Mouse (Mus musculus) hindbrain, embryonic 16.5 days (tissue): ENCODE data around the gene Slc5a8. TPM values are rescaled to one million over a fixed set of nuclear protein-coding genes. Genes with fewer than 3 reads are reported as not detected.

Experiments used
- ATAC-seq: fragments of 200-750 bp; cut with Nextera tagmentation; 2 replicates; pipeline ENCODE4 v1.8.0; 2017; ENCODE audit warnings: moderate TSS enrichment, moderate library complexity
- H3K27ac ChIP-seq: fragments of 300-500 bp; sonication (generic); 2 replicates; pipeline ENCODE4 v1.5.1; 2014; ENCODE audit warnings: low read depth, mild to moderate bottlenecking, control low read depth, low read length, moderate library complexity
- H3K27me3 ChIP-seq: fragments of 300-500 bp; sonication (generic); replicated peaks from 2 replicates; pipeline ENCODE4 v1.6.1; 2014; ENCODE audit warnings: low read length; ENCODE audit not compliant: control insufficient read depth, insufficient read depth
- H3K36me3 ChIP-seq: fragments of 300-500 bp; sonication (generic); 2 replicates; pipeline ENCODE4 v1.6.1; 2014; ENCODE audit warnings: mild to moderate bottlenecking, low read length, moderate library complexity, mixed read lengths; ENCODE audit not compliant: control insufficient read depth, insufficient read depth
- H3K4me1 ChIP-seq: fragments of 300-500 bp; sonication (generic); 2 replicates; pipeline ENCODE4 v1.6.1; 2014; ENCODE audit warnings: low read depth, low read length; ENCODE audit not compliant: control insufficient read depth, insufficient read depth
- H3K4me2 ChIP-seq: fragments of 300-500 bp; sonication (generic); 2 replicates; pipeline ENCODE4 v1.6.1; 2014; ENCODE audit warnings: mild to moderate bottlenecking, low read length, control low read depth, moderate library complexity
- H3K4me3 ChIP-seq: fragments of 300-500 bp; sonication (generic); 2 replicates; pipeline ENCODE4 v1.5.1; 2014; ENCODE audit warnings: mild to moderate bottlenecking, low read length, control low read depth, moderate library complexity
- H3K9ac ChIP-seq: fragments of 300-500 bp; sonication (generic); 2 replicates; pipeline ENCODE4 v1.6.1; 2014; ENCODE audit warnings: low read depth, mild to moderate bottlenecking, control low read depth, low read length, moderate library complexity
- H3K9me3 ChIP-seq: fragments of 300-500 bp; sonication (generic); 2 replicates; pipeline ENCODE4 v1.6.1; 2014; ENCODE audit warnings: mild to moderate bottlenecking, low read length, moderate library complexity; ENCODE audit not compliant: control insufficient read depth
- WGBS: fragments of 180-500 bp; shearing (Covaris S2); extraction: QIAGEN DNeasy Blood & Tissue Kit; methylation state at CpG from one replicate; pipeline ENCODE4 v1.1.7; 2014; 5-methylcytosine and 5-hydroxymethylcytosine counted together
- polyA plus RNA-seq: library from polyadenylated mRNA; unstranded; fragments of >200 nt; fragmentation: Nextera tagmentation; extraction: Ambion mirVana; gene quantifications from 2 replicates; pipeline ENCODE4 v1.2.1, GENCODE M21; 2015

Slc5a8 gene
- polyA plus RNA-seq, 1 experiment from 2014 or later: 0.11 TPM

- no peaks in the 10 kb centered on the region for H3K36me3 ChIP-seq
- H3K4me3 ChIP-seq: no peak overlapping the region
- H3K4me1 ChIP-seq: no peaks in the 10 kb centered on the region
- H3K27me3 ChIP-seq: no peaks in the 10 kb centered on the region
- ATAC-seq: no peak
- 84% methylated on average over 7 of the region's 7 CpGs for WGBS
- H3K9ac ChIP-seq: no peak overlapping the region
- no peak overlapping the region for H3K4me2 ChIP-seq
- H3K9me3 ChIP-seq: no peaks in the 10 kb centered on the region
- H3K27ac ChIP-seq: no peak overlapping the region
These were observed 8.4 kb upstream of the Slc5a8 start for GRCm38 (mm10) chr10:88877421-88877820.

- H3K36me3 ChIP-seq: no peaks in the 10 kb centered on the region
- peaks cover 17% of the 10 kb centered on the region for H3K27me3 ChIP-seq
- no peaks in the 10 kb centered on the region for H3K9me3 ChIP-seq
- no peak overlapping the region for H3K4me3 ChIP-seq
- ATAC-seq: no peak
- no peak overlapping the region for H3K27ac ChIP-seq
- WGBS: 94% methylated on average over 2 of the region's 2 CpGs
- H3K4me1 ChIP-seq: peaks cover 6% of the 10 kb centered on the region
- H3K4me2 ChIP-seq: no peak overlapping the region
- H3K9ac ChIP-seq: no peak overlapping the region
These were observed 2.1 kb upstream of the Slc5a8 start for GRCm38 (mm10) chr10:88883721-88884120.

DNA sequence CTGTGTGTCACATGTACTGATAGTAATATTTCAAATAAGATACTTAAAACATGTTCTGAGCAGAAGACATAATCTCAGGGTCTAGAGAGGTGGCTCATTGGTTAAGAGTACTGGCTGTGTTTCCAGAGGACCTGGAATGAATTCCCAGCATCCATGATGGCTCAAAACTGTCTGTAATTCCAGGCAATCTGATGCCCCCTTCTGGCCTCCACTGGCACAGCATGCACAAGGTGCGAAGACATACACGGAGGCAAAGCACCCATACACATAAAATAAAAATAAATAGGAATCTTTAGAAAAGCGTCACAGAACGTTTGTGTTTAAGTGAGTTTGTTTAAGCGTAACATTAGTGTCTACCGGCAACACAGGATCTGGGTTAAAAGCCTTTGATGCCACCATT, 956 bp upstream of the Slc5a8 start:
- no peak overlapping the region for H3K9ac ChIP-seq
- H3K9me3 ChIP-seq: no peaks in the 10 kb centered on the region
- no peaks in the 10 kb centered on the region for H3K36me3 ChIP-seq
- peaks cover 6% of the 10 kb centered on the region for H3K4me1 ChIP-seq
- H3K4me2 ChIP-seq: no peak overlapping the region
- 84% methylated on average over 6 of the region's 6 CpGs for WGBS
- no peak overlapping the region for H3K4me3 ChIP-seq
- no peak for ATAC-seq
- H3K27ac ChIP-seq: no peak overlapping the region
- peaks cover 17% of the 10 kb centered on the region for H3K27me3 ChIP-seq

GRCm38 (mm10) chr10:88886114-88886513, 322 bp downstream of the Slc5a8 start:
- H3K9ac ChIP-seq: peak overlapping the region; percentile 53
- peaks cover 6% of the 10 kb centered on the region for H3K4me1 ChIP-seq
- WGBS: 3% methylated on average over 31 of the region's 32 CpGs
- H3K9me3 ChIP-seq: no peaks in the 10 kb centered on the region
- peak overlapping the region; percentile 94 for H3K4me2 ChIP-seq
- H3K4me3 ChIP-seq: peak overlapping the region; percentile 47
- H3K27me3 ChIP-seq: peaks cover 17% of the 10 kb centered on the region
- ATAC-seq: 0 out of 2 replicates have a peak, but pooled peaks have one; percentile 30
- H3K36me3 ChIP-seq: no peaks in the 10 kb centered on the region
- no peak overlapping the region for H3K27ac ChIP-seq

DNA sequence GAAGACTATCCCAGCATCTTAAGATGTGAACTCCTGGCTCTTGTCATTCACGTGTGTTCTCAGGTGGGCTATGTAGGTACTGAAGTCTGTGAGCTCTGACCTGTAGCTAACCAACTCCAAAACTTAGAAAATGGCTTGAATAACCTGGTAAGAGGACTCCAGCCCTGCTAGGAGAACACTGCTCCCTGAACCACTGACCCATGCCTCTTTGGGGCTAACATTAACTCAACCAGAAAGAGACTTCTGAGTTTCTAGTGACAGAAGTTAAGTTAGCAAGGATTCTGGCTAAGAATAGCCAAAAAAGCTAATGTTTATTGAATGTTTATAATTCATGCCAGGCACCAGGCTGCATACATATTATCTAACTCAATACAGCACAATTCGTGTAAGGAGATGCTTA, 2.6 kb downstream of the Slc5a8 start:
- Histone ChIP-seq H3K4me2 (no peak overlapping the region), H3K4me1 (peaks cover 6% of the 10 kb centered on the region), H3K9ac (no peak overlapping the region), H3K36me3 (no peaks in the 10 kb centered on the region), H3K27ac (no peak overlapping the region), H3K27me3 (peaks cover 17% of the 10 kb centered on the region), H3K4me3 (no peak overlapping the region), H3K9me3 (no peaks in the 10 kb centered on the region)
- no peak for ATAC-seq
- 81% methylated on average over 2 of the region's 2 CpGs for WGBS

DNA sequence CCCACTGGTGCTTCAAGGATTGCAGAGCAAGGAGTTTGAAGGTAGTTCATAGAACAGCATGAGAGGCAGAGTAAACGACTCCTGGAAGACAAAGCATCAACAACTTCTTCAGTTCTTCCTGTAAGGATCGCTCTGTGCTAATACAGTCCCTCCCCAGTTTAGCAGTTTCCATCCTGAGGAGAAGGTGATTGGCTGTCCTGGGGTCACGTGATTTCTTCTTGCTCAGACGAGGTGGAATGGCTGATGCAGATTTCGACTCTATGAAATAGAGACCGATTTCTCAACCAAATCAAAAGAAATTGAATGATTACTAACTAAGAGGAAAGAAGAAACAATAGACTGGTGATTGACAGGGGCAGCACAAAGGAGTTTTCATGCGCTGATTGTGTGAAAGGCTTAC, 5.6 kb downstream of the Slc5a8 start:
- no peak for ATAC-seq
- Histone ChIP-seq H3K4me3 (no peak overlapping the region), H3K4me2 (no peak overlapping the region), H3K36me3 (no peaks in the 10 kb centered on the region), H3K4me1 (peaks cover 1% of the 10 kb centered on the region), H3K27me3 (peaks cover 7% of the 10 kb centered on the region), H3K27ac (no peak overlapping the region), H3K9ac (no peak overlapping the region), H3K9me3 (no peaks in the 10 kb centered on the region)
- WGBS: 85% methylated on average over 7 of the region's 7 CpGs

GRCm38 (mm10) chr10:88892560-88893087, 6.8 kb downstream of the Slc5a8 start:
- WGBS: 83% methylated on average over 8 of the region's 8 CpGs
- Histone ChIP-seq H3K4me1 (no peaks in the 10 kb centered on the region), H3K36me3 (no peaks in the 10 kb centered on the region), H3K4me2 (no peak overlapping the region), H3K9ac (no peak overlapping the region), H3K27me3 (0 out of 2 replicates have a peak, but pooled peaks cover under 1% of the 10 kb centered on the region), H3K4me3 (no peak overlapping the region), H3K27ac (no peak overlapping the region), H3K9me3 (no peaks in the 10 kb centered on the region)
- no peak for ATAC-seq

GRCm38 (mm10) chr10:88897032-88897431, 11.2 kb downstream of the Slc5a8 start:
- H3K27me3 ChIP-seq: no peaks in the 10 kb centered on the region
- H3K4me1 ChIP-seq: no peaks in the 10 kb centered on the region
- H3K4me2 ChIP-seq: no peak overlapping the region
- H3K9ac ChIP-seq: no peak overlapping the region
- 93% methylated on average over 6 of the region's 6 CpGs for WGBS
- H3K27ac ChIP-seq: no peak overlapping the region
- H3K36me3 ChIP-seq: no peaks in the 10 kb centered on the region
- no peak for ATAC-seq
- no peaks in the 10 kb centered on the region for H3K9me3 ChIP-seq
- no peak overlapping the region for H3K4me3 ChIP-seq

DNA sequence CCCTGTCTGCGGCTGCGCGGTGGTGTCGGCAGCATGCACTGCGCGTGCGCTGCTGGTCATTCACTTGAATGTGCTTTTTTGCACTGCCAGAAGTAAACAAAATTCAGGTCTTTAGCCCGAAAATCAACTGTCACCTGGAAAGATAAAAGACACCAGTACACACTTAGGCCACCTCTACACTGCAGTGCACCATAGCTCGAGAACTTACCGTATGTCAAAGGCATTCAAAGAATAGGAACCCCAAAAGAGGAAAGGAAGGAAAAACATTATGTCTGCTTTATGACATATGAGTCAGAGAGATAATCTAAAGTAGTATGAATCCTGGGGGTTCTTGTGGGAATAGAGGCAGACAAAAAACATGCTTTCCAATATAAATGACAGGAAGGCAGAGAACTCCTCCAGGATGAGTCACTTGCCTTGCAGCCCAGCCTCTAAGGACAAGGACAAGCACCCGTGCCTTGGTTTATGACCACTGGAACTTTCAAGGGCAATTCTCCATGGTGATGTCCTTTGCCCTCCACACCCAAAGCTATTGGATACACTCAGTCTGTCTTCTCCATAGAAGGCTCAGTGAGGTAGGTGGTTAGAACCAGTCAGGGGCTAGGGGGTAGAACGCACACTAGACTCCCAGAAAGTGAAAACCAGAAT, 64.0 kb downstream of the Slc5a8 start:
- Histone ChIP-seq H3K36me3 (no peaks in the 10 kb centered on the region), H3K9me3 (no peaks in the 10 kb centered on the region), H3K27ac (no peak overlapping the region), H3K4me1 (no peaks in the 10 kb centered on the region), H3K4me2 (no peak overlapping the region), H3K9ac (no peak overlapping the region), H3K4me3 (no peak overlapping the region), H3K27me3 (no peaks in the 10 kb centered on the region)
- no peak for ATAC-seq
- 93% methylated on average over 12 of the region's 12 CpGs for WGBS
